Mouse (Mus musculus) ovary, postnatal 10 days (tissue): ENCODE results near the gene Tapt1.
"Not testable (repeated sequence)": the region's sequence is repeated elsewhere in the genome, so short reads cannot be mapped to it uniquely, and the experiment has no call there.

Experiments
- DNase-seq: peaks from one replicate; pipeline ENCODE4 v3.0.0; 2022; ENCODE audit warnings: low spot score

Tapt1 gene

DNA sequence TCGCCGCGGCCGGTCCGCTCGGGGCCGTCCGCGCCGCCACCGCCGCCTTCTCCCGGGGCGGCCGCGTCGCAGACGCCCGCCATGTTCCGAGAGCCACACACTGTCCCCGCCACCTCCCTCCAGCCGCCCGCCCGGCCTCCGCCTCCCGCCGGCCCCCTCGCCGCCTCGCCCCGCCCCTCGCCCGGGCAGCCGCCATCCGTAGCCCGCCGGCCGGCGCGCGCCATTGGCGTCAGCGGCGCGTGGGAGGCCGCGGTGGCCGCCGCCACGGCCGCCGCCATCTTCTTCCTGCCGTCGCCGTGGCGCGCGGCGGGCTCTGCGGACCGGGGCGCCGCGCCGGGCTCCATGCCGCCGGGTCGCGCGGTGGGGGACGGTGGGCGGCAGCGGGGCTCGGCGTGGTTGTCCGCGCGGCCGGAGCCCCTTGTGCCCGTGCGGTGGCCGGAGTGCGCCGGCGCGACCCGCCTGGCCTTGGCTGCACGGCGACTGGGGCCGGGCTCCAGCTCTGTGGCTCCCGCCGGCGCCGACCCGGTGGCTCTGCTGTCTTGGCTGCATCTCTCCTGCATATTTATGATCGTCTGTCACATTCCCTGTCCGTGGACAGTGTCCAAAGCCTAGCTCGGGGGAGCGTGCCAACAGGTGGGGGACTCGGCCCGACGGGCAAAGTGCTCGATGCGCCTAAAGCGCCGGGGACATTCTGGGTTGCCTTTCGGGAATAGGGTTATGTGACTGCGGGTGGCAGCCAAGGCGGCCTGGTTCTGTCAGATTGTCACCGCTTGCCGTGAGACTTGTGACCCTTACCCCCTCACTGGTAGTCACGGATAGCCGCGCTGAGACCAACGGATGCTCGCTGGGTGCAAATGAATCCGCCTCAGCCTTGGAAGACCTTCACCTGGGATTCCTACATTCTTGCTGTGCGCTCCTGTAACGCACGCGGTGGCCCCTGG, at the start of gene Tapt1:
Gene Tapt1, minus strand, starts transcription at position 106 of the 941 bp plus-strand sequence.
- DNase-seq, result peak; percentile 67

DNA sequence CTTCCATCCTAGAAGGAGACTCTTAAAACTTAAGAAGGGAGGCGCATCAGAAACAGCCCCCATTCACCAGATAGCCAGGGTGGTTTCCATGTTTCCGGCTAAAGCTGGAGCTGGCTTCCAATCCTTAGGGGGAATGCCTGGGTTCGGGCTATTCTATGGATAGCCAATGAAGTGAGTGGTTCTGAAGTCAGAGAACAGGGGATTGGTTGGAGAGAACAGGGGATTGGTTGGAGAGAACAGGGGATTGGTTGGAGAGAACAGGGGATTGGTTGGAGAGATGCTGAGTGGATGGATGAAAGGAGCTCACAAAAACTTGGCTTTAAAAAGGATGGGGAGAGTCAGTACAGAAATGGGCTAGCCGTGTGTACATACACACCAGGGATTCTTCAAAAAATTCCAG, 45.1 kb upstream of the Tapt1 start:
- no peak for DNase-seq

DNA sequence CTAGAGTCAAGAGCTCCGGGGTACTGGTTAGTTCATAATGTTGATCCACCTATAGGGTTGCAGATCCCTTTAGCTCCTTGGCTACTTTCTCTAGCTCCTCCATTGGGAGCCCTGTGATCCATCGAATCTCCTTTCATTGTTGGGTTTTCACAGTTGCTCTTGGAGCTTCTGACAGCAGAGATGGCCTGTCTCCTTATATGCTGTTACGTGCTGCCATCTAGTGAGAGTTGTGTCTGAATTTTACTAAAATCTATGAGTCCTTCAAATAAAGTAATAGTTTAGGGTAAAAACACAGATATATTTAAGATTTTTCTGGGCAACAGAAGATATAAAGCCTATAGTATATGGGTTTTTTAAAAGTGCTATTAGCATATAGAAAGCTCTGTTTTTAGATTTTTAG, 42.1 kb upstream of the Tapt1 start:
- DNase-seq, result not testable (repeated sequence)

DNA sequence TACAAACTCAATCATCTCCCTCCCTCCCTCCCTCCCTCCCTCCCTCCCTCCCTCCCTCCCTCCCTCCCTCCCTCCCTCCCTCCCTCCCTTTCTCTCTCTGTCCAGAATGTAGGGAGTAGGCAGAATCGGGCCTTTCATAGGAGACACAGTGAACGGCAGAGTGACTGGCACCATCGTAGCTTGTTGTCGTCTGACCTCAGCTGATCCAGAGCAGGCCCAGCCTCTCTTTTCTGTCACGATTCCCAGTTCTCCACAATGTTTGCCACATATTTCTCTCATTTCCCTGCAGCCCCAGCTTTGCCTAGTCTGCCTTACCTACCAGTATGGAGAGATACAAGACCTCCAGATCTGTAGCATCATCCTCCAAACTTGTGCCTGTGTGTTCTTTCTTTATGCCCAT, 35.3 kb upstream of the Tapt1 start:
- DNase-seq, result no peak

DNA sequence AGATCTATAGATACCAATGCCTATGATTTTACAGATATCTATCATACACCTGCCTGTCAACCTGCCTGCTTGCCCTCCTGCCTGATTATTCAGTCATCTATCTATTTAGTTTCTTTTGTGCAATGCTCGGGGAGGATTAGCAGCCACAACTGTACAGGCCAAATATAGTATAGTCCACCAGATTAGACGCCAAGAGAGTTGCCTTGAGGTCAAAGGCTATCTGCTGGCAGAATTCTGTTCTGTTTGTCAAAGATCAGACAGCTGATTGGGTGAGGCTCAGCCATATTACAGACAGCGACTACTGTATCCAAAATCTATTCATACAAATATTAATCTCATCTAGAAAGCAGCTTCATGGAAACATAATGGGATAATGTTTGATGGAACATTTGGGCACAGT, 34.7 kb upstream of the Tapt1 start:
- no peak for DNase-seq

DNA sequence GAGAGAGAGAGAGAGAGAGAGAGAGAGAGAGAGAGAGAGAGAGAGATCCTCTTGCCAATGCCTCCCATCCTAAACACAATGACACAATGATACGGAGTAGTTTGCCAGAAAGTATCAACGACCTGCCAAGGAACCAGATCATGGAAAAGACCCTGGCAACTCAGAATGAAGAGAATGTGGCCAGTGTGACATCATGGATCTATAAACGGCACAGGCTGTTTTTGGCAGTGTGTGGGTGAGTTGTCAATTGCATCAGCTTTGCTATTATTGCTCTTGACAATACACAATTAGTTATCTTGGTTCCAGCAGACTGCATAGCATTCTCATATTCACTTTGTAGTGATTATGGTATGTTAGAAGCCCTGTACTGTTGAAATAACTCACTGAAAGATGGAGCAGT, 33.3 kb upstream of the Tapt1 start:
- DNase-seq, result no peak

DNA sequence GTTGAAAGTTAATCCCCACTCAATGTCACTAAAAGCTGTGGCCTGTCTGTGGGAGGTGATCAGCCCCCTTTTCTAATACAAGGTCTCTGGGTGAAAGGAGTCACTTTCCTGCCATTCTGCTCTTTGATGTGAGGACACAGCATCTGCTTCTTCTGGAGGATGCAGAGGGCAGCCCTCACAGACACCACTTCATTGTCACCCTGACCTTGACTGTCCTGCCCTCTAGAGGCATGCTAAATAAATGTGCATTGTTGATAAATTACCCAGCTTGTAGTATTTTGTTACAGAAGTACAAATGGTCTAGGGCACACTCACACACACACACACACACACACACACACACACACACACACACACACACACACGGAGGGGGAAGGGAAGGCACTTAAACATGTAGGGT, 31.7 kb upstream of the Tapt1 start:
- no peak for DNase-seq

DNA sequence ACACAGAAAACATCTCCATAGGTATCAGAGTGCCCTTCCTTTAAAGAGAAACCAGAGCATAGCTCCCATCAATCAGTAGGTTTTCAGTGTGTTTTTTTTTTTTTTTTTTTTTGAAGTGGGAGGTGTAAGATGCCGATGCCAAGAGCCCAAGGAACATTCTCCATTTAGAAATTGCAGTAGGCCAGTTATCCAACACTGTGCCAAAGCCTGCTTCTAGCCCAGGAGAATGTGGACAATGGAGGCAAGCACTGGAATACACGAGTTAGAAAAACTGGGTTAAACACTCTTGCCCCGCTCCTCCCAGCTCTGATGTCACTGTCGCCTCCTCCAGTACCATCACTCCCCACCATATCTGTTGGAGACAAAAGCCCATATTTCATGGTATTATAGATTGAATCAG, 31.0 kb upstream of the Tapt1 start:
- DNase-seq, result no peak

DNA sequence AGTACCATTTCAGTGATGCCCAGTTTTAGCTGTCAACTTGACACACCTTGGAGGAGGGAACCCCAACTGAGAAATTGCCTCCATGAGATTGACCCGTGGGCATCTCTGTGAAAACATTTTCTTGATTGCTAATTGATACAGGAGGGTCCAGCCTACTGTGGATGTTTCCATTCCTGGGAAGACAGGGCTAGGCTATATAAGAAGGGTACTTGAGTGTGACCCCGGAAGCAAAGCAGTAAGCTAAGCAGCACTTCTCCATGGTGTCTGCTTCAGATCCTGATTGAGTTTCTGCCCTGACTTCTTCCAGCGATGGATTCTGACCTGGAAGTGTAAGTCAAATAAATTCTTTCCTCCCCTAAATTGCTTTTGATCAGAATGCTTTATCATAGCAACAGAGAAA, 30.1 kb upstream of the Tapt1 start:
- no peak for DNase-seq

DNA sequence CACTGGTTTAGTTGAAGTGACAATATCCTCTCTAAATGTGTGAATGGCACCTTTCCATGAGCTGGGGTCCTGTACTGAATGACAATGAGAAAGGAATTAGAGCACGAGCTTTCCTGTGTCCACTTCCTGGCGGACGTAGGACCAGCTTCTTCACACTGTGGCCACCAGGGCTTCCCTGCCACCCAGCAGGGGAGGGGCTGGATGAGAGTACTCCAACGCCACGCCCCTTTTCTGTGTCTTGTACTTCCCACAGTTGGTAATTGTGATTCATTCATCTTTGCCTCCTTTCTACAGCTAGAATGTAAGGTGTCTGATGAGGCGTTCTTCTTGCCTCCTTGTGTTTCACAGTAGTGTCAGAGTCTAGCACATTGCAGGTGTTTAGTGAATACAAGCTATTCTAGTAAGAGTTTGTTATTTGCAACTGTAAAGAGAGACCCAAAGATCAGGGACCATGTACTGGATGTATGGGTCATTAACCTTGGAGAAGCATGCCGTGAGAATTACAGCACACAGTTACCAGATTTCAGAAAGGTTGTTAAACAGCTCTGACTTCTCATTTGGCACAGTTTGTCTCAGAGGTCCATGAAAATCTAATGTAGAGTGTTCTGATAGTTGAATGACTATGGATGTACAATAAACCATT, 29.5 kb upstream of the Tapt1 start:
- DNase-seq, result no peak

DNA sequence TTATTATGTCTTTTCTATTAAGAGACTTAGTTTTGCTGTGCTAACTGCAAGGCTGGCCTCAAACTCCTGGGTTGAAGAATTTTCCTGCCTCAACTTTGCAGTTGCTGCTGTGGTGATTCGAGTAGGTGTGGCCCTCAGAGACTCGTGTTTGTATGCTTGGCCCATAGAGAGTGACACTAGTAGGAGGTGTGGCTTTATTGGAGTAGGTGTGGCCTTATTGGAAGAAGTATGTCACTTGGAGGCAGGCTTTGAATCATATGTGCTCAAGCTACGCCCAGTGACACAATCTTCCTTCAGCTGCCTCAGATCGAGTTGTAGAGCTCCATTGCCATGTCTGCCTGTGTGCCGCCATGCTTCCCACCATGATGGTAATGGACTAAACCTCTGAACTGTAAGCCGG, 27.0 kb upstream of the Tapt1 start:
- DNase-seq, result no peak

DNA sequence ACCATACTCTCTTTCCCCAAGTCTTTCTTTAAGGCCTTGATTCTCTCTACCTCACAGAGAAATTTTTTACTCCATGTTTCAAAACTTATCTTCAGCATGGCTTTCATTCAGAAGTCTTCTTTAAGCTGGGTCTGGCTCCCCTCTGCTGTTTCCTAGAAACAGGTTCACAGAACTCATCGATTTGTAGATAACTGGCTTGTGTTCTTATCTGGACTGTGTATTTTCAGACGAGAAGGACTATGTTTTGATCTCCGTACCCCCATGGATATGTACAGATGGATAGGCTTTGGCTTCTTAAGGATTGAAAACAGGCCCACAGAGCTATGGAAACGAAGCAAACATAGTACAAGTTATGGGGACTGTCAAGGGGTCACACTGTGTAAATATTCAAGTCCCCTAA, 26.0 kb upstream of the Tapt1 start:
- no peak for DNase-seq

DNA sequence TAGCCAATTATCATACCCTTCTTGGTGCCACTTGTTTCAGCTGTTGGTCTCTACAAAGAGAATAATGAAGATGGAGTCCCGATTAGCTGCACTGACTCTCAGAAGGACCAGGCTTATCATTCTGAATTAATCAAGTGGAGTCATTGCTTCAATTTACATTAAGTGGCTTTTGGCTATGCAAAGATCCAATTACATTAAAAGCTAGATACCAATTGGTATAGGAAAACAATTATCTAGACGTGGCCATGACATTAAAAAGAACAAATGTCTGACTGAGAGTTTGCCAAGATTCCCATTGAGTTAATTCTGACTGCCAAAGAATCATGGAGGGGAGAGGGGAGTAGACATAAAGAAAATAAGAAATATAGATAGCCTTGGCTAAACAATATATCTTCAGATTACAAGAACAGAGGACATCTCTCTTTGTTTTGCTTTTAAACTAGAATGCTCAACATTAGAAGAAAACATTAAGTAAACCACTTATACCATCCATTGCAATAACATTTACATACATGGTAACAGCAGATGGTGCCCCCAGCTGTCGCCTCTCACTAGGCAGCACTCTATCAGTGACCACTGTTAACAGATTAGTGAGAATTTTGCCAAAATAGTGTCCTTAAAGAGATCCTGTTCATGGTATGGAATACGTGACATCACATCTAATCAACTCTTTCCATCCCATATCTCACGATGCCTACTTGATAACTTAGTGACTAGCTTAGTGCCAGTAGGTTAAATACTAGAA, 24.0 kb upstream of the Tapt1 start:
- DNase-seq, result no peak

DNA sequence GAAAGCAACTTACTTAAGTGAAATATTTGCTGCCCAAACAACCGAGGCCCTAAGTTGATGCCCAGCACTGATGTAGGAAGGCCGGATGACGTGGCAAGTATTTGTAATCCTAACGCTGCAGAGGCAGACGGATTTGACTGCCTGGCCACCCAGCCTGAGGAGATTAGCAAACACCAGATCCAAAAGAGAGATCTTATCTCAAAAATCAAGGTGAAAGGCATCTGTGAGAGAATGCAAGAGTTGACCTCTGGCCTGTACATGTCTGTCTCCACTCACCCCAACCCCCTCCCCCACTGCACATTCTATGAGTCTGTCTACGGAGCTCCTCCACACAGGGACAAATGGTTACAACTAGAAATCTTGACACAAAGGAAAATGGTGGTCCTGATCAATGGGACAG, 22.9 kb upstream of the Tapt1 start:
- DNase-seq, result no peak

DNA sequence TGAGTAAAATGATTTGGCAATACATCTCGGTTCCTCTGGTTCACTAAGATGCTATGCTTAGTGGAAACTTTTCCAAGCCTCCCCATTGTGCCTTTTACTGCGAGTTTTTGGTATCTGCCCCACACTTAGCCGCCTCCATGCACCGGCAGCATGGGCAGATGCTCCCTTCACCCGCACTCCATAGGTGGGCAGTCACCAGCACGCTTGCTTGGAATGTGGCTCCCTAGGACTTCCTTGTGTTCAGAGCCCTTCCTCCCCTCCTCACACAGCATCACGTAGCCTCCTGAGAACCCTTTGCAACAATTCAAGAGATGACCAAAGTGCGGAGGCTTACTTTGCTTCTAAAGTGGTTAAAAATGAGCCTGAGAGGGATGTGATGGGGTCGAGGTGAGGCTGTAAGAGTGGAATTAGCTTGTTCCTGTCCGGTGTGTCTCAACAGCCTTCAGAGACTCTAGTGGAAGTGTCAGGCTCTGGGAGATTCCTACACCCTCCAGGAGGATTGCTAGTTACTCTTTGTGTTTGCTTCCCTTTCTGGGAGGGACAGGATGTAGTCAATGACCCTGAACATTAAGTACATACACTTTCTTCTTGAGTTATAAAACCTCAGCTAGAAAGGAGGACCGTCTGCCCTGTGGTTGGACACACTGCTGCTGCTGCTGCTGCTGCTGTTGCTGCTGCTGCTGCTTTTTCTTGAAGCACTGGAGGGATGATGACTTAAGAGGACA, 20.2 kb upstream of the Tapt1 start:
- no peak for DNase-seq

DNA sequence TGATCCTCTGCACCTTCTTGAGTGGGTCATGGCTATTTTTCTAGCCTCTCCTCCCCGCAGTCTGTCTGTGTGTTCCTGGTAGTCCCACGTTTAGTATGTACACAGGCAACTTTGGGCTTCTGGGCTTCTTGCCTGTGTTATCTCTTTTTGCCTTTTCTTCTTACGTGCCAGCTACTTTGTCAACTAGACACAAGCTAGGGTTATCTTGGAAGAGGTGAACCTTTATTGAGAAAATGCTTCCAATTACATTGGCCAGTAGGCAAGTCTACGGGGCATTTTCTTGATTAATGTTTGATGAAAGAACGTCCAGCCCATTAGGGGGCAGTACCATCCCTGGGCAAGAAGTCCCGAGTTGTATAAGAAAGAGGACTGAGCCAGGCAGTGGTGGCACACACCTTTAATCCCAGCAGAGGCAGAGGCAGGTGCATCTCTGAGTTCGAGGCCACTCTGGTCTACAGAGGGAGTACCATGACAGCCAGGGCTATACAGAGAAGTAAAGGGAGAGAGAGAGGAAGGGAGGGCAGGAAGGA, 18.5 kb upstream of the Tapt1 start:
- no peak for DNase-seq

DNA sequence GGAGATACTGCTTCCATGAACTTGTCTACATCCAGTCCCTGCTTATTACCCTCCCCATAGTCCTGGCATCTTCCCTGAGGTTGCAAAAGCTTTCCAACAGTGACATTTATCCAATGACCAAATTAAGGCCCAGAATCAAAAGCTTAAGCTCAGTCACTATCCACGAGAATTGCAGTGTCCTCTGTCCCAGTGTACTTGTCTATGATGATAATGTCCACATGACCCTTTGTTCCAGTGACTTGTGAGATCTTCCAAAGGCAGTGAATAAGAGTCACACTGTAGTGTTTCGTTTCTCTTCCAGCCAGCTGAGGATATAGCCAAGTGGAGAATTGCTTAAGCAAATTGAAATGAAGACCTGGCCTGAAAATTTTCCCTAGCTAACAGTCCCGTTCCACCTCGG, 16.4 kb upstream of the Tapt1 start:
- DNase-seq, result no peak

DNA sequence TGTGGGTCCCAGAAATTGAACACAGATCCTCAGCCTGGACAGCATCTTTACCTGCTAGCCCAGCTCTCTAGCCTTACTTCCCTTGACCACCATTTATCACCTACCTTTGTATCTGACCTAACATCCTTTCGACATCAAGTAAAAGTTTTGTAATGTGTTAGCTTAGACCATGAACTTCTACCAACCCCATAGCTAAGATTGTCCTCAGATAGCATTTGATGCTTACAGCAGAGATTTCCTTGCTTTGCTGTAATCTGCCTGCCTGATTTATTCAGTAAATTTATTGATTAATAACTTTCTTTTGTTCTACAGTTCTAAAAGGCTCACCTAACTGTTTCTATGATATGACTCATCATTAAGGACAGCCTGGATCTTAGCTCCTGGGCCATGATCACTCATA, 15.3 kb upstream of the Tapt1 start:
- DNase-seq, result no peak

DNA sequence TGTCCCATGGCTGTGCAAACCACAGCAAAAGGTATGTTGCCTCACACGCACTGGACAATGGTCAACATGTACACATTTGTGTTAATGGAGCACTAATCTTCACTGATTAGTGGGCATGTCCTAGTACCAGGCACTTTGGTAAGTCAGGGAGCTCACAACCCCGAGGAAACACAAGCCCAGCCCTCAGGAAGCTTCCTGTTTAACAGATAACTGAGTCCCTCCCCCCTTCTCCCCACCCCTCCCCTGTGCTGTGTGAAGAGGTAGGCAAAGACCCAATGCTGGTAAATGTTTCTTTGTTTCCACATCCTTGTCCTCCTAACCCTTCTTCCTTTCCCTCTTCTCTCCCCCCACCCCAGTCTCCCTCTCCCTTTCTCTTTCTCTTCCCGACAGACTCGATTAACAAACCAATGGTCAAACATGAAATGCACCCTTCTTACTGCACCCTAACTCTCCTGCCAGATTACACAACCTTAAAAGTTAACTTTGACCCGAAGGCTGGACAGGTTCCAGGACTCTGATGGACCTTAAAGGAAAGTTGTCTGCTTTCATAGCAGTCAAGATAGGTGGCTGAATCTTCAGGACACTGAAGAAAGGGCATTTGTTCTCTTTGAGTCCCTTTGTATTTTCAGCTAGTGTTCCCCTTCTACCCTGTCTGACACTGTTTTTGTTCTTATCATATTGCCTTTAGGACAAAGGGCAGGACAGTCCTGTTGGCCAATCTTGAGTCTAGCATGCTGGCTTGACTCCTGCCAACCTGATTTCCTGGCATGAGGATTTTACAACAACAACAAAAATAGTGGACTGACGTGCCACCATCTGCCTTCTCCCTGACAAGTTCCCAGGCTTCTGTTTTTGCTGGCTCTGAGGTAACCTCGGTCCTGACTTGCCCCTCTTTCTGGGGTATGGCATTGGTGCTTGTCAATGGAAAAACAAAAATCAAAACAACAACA, 13.0 kb upstream of the Tapt1 start:
- no peak for DNase-seq

DNA sequence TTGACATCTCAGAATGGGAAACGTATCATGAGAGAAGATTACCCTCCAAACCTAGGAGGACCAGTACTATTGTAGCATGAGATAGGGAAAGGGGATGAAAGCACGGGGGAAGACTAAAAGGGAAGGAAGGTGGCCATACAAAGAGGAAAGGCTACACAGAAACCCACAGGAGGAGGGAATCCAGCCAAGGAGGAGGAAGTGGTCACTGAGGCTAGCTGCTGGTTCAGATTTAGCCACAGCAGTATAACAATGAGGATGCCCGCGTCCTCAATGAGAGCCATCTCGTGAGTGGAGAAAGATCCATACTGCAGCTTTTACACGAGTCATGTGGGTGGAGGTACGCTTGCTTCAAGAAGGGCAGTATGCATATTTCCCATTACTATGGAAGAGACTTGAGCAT, 11.8 kb upstream of the Tapt1 start:
- DNase-seq, result no peak

DNA sequence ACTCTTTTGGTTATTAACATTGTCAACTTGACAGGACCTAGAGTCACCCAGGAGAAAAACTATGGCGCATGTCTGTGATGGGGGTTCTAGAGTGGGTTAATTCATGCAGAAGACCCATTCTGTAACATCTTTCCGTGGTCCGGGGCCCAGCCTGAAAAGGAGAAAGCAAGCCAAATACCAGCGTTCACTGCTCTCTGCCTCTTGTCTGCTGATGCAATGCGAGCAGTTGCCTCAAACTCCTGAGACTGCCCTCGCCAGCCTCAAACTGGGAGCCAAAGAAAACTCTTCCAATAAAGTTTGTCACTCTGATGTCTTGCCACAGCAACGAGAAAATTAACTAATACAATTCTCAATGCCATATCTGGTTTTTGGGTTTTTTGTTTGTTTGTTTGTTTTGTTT, 8.2 kb upstream of the Tapt1 start:
- DNase-seq, result no peak
